Comparison of ENCODE assay signal across 14 mouse cellular contexts in the genomic region with DNA sequence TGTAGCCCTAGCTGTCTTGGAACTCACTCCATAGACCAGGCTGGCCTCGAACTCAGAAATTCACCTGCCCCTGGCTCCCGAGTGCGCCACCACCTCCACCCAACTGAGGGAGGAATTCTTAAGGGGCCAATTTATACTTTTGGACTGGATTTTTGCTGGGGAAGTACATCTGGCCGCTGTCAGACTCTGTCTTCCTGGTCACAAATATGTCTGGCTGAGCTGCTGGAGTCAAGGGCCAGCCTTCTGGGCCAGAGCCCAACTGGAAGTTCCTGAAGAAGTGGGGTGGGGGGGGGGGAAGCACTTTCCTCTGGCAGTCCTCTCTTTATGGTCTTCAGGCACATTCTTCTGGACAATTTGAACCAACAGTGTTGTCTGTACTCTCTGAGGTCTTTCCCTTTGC. TPM values are rescaled to one million over a fixed set of nuclear protein-coding genes. Genes with fewer than 3 reads are reported as not detected.
A peak's percentile ranks its signal among the peaks of the same experiment; 100 is the strongest.
DNase-seq lines count a peak whose midpoint lies in the region; ATAC-seq lines count a peak whose summit lies in the region.
"Had no signal": no experiment of that assay in that cellular context is flagged by ENCODE, and none has a peak within 500 bp of the region (broad histone marks: within the 10 kb centered on the region; RNA-seq: fewer than 3 reads in every experiment).

No protein-coding gene starts in this region.

- no peaks in the 10 kb centered on the region for H3K9me3 ChIP-seq in kidney, embryonic 16.5 days (ENCODE audit: low read length)
- H3K9me3 ChIP-seq: G1E; limb, embryonic 15.5 days had no signal

- DNase-seq in kidney, adult 18-20 months: no peak
- DNase-seq in gastrocnemius, postnatal 25 days: peak; percentile 58
- DNase-seq in kidney, postnatal 36 days: peak; percentile 32 to 44
- peak; percentile 56 for DNase-seq in lung, postnatal 36 days
- DNase-seq in left cerebral cortex, adult 8-10 months (ENCODE audit: low spot score in 2 of 2): no peak
- DNase-seq in cerebellum, adult 18-20 months: no peak
- DNase-seq: cerebellum, postnatal 10 days; layer of hippocampus, adult 9-11 months; thymus, adult 2 months had no signal

- ATAC-seq in kidney, embryonic 16.5 days (ENCODE audit: low FRiP score, low TSS enrichment): no peak

- peaks cover 34% of the 10 kb centered on the region for H3K4me1 ChIP-seq in kidney, embryonic 16.5 days (ENCODE audit: insufficient read depth, low read length)

- no peaks in the 10 kb centered on the region for H3K36me3 ChIP-seq in kidney, embryonic 16.5 days (ENCODE audit: insufficient read depth, low read length)
- H3K36me3 ChIP-seq: limb, embryonic 15.5 days had no signal

- peak overlapping the region; percentile 38; the same call in 1 of the 2 replicates for H3K27ac ChIP-seq in kidney, embryonic 16.5 days (ENCODE audit: low read length)
- H3K27ac ChIP-seq: hindbrain, embryonic 14.5 days; limb, embryonic 15.5 days had no signal

- no peak overlapping the region for H3K9ac ChIP-seq in kidney, embryonic 16.5 days (replicated peaks; ENCODE audit: low read length)
- H3K9ac ChIP-seq: hindbrain, embryonic 14.5 days; limb, embryonic 15.5 days had no signal

- H3K27me3 ChIP-seq in kidney, embryonic 16.5 days (ENCODE audit: insufficient read depth, low read length): no peaks in the 10 kb centered on the region
- H3K27me3 ChIP-seq: limb, embryonic 15.5 days had no signal

- no peak overlapping the region for H3K4me3 ChIP-seq in kidney, embryonic 16.5 days (ENCODE audit: low read length)
- H3K4me3 ChIP-seq: limb, embryonic 15.5 days had no signal

- H3K4me2 ChIP-seq in kidney, embryonic 16.5 days (replicated peaks; ENCODE audit: low read depth, low read length): no peak overlapping the region
- H3K4me2 ChIP-seq: hindbrain, embryonic 14.5 days; limb, embryonic 15.5 days had no signal

- WGBS in kidney, embryonic 16.5 days: 57% methylated on average over 4 of the region's 4 CpGs

RNA-seq across cellular contexts. Expression of gene Tmem110, which starts 2.7 kb away (rescaled TPM):
- 25.1 and 25.7 TPM in 2 replicates for polyA plus RNA-seq in kidney, embryonic 16.5 days (2015; fragmentation: Nextera tagmentation; extraction: Ambion mirVana)
- total RNA-seq in gastrocnemius, postnatal 25 days (2021): 1 to 10 TPM; 6.3 TPM
- total RNA-seq in left cerebral cortex, adult 8-10 months (2022): 10 to 100 TPM; 24.3 to 28.8 (median 25.5) TPM

RNA-seq across cellular contexts. Expression of gene Mustn1, which starts 50.9 kb away (rescaled TPM):
- polyA plus RNA-seq in kidney, embryonic 16.5 days (2015; fragmentation: Nextera tagmentation; extraction: Ambion mirVana): 4.5 and 5.3 TPM in 2 replicates
- 100 to 1,000 TPM in 1 of 2 experiments, 10 to 100 TPM in 1; 54.6 to 343 TPM for total RNA-seq in gastrocnemius, postnatal 25 days (2021)
- 1 to 10 TPM; 2.1 to 4.1 (median 2.2) TPM for total RNA-seq in left cerebral cortex, adult 8-10 months (2022)

RNA-seq across cellular contexts. Expression of gene Itih4, which starts 58.2 kb away (rescaled TPM):
- 0.27 and 0.59 TPM in 2 replicates for polyA plus RNA-seq in kidney, embryonic 16.5 days (2015; fragmentation: Nextera tagmentation; extraction: Ambion mirVana)
- not detected for total RNA-seq in gastrocnemius, postnatal 25 days (2021)
- total RNA-seq in left cerebral cortex, adult 8-10 months (2022): under 1 TPM in 2 of 4 experiments, not detected in 2; 0.16 to 0.35 TPM
- polyA plus RNA-seq: embryonic facial prominence, embryonic 14.5 days; G1E; hindbrain, embryonic 14.5 days had no signal

Comparison
In these comparisons a context has a peak if more than half of its experiments do, and no peak if none do; other contexts are left out.
1. DNase-seq: peak in gastrocnemius, postnatal 25 days (single experiment), kidney, postnatal 36 days (2 of 2) and lung, postnatal 36 days (single experiment); none in kidney, adult 18-20 months (single experiment), left cerebral cortex, adult 8-10 months (0 of 2) and cerebellum, adult 18-20 months (0 of 2).
2. RNA of gene Mustn1, which starts 50.9 kb away (total RNA-seq): 54.6 to 343 TPM in gastrocnemius, postnatal 25 days; 2.1 to 4.1 TPM in left cerebral cortex, adult 8-10 months; every median in the first group is over 10 times any median in the second.